Mouse (Mus musculus) heart, embryonic 10.5 days (tissue): Measurements from ENCODE around the gene Atp6ap1l. TPM values are rescaled to one million over a fixed set of nuclear protein-coding genes. Genes with fewer than 3 reads are reported as not detected.
A peak's percentile ranks its signal among the peaks of the same experiment; 100 is the strongest.

Experiments
- DNase-seq: peaks from one replicate; pipeline ENCODE4 v3.0.0-alpha.2; 2017; ENCODE audit warnings: low spot score
- H3K27ac ChIP-seq: fragments of 300-500 bp; sonication (generic); 2 replicates; pipeline ENCODE4 v1.5.1; 2016; ENCODE audit warnings: mild to moderate bottlenecking
- H3K27me3 ChIP-seq: fragments of 300-500 bp; sonication (generic); 2 replicates; pipeline ENCODE4 v1.6.1; 2016; ENCODE audit warnings: mild to moderate bottlenecking; ENCODE audit not compliant: poor library complexity, insufficient read depth, severe bottlenecking
- H3K36me3 ChIP-seq: fragments of 300-500 bp; sonication (generic); 2 replicates; pipeline ENCODE4 v1.6.1; 2016; ENCODE audit warnings: mild to moderate bottlenecking, moderate library complexity
- H3K4me1 ChIP-seq: fragments of 300-500 bp; sonication (generic); 2 replicates; pipeline ENCODE4 v1.6.1; 2016; ENCODE audit warnings: mild to moderate bottlenecking
- H3K4me3 ChIP-seq: fragments of 300-500 bp; sonication (generic); 2 replicates; pipeline ENCODE4 v1.5.1; 2016; ENCODE audit warnings: mild to moderate bottlenecking, moderate library complexity
- H3K9me3 ChIP-seq: fragments of 300-500 bp; sonication (generic); 2 replicates; pipeline ENCODE4 v1.6.1; 2016; ENCODE audit warnings: mild to moderate bottlenecking, moderate library complexity
- WGBS: fragments of 180-500 bp; shearing (Covaris S2); methylation state at CpG from one replicate; pipeline ENCODE4 v1.1.7; 2016; 5-methylcytosine and 5-hydroxymethylcytosine counted together
- polyA plus RNA-seq: library from polyadenylated mRNA; unstranded; fragments of >200 nt; fragmentation: Nextera tagmentation; extraction: Ambion mirVana; gene quantifications from 2 replicates; pipeline ENCODE4 v1.2.1, GENCODE M21; 2016

Atp6ap1l gene
- polyA plus RNA-seq, 1 experiment from 2014 or later, result not detected

DNA sequence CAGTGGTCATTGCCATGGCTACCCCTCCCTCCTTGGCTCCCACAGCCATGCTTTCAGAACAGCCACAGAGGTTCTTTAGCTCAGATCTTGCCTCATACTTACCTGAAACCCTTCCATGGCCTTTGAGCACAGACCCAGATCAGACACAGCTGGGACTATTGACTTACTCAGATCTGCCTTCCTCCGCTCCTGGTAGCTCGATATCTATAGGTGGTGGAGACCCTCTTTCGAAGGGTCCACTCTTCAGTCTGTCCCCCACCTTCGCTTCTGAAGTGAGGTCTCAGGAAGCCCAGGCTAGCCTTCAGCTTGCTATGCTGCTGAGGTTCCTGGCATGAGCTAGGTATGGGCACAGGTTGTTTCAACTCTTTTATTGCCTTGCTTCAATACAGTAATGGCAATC, 9.6 kb upstream of the Atp6ap1l start:
- Histone ChIP-seq H3K27me3 (no peaks in the 10 kb centered on the region), H3K4me1 (peaks cover 5% of the 10 kb centered on the region; the same call in 1 of the 2 replicates), H3K27ac (no peak overlapping the region), H3K9me3 (no peaks in the 10 kb centered on the region), H3K36me3 (no peaks in the 10 kb centered on the region), H3K4me3 (no peak overlapping the region)
- WGBS, result 86% methylated on average over 4 of the region's 4 CpGs
- DNase-seq, result no peak

DNA sequence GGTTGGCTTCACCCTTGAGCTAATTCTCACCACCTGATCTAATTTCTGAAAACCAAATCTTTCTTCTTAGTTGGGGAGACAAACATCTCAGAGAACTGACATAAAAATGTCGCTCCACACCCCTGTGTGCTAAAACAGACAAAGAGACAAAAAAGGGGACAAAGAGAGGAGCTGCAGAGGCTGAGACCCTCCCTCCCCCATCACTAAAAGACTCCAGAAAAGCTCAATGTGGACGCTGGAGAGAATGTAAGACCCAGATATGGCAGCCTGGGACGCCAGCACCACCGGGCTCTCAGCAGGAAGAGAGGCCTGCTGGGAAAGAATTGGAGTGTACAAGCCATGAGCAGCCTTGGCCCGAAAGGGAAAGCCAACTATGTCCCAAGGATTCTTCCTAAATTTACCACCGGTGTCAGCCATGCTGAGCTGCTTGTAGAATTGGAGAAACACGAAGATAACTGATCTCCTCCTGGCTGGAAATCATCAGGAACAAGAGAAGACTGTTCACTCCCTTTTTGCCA, 8.6 kb upstream of the Atp6ap1l start:
- no peaks in the 10 kb centered on the region for H3K9me3 ChIP-seq
- H3K27me3 ChIP-seq, result no peaks in the 10 kb centered on the region
- no peak for DNase-seq
- no peak overlapping the region for H3K27ac ChIP-seq
- WGBS, result 54% methylated on average over 7 of the region's 7 CpGs
- no peaks in the 10 kb centered on the region for H3K36me3 ChIP-seq
- H3K4me1 ChIP-seq, result peaks cover 5% of the 10 kb centered on the region; the same call in 1 of the 2 replicates
- no peak overlapping the region for H3K4me3 ChIP-seq

DNA sequence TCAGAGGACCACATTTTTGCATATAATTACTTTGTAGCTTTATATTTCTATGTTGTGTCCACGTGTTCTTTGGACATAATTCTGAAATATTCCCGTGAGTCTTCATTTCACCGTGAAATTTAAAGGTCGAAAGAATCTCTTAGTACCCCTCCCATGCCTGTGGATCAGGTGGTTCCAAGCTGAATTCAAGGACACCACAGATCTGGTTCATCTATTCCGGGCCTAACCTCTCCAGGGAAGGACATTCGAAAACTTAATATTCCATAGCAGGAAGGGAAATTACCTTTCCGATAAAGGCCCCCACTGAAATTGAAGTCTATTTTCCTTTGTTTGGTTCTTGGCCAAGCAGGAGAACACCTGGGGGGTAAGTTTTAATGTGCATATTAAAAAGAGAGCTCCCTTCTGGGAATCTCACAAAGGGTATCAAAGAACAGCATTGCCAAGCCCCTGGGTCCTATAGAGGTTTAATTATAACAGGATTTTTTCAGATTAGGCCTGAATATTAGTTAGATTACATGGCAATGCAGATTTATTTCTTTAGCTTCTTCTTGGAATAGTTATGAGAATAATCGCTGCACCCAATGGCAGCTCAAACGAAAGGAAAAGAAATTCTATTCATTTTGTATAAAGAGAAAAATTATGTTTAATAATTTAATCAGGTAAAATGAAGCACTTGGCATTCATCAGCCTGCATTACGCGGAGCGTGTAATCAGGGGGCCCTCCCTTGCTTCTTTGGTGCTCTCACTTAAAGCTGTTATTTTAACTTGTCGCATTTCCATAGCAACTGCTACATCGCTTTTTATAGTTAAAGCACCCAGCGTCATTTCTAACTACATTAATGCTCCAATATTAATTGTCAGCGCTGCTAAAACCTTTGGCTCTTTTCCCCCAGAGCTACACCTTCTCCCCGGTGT, 7.9 kb upstream of the Atp6ap1l start:
- Histone ChIP-seq H3K4me1 (peaks cover 5% of the 10 kb centered on the region; the same call in 1 of the 2 replicates), H3K36me3 (no peaks in the 10 kb centered on the region), H3K9me3 (no peaks in the 10 kb centered on the region), H3K27ac (no peak overlapping the region), H3K27me3 (no peaks in the 10 kb centered on the region), H3K4me3 (no peak overlapping the region)
- 84% methylated on average over 17 of the region's 17 CpGs for WGBS
- no peak for DNase-seq

DNA sequence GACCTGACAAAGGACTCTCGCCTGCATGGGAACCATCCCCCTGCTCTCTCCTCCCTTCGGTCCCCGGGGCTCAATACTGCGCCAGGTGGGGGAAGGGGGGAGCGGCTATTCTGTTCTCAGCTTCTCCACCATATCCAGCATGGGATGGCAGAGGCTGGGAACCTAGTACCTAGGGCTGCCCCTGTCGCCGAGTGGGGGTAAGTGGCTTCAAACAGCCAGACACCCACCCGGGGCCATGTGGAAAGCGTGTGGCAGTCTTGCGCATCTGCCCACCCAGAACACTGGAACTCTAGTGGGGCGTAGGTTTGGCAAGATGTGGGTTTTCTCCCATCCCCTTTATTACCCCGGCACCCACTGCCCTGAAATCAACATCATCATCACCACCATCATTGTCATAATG, 2.2 kb upstream of the Atp6ap1l start:
- Histone ChIP-seq H3K36me3 (no peaks in the 10 kb centered on the region; the same call in 1 of the 2 replicates), H3K27me3 (no peaks in the 10 kb centered on the region), H3K27ac (no peak overlapping the region), H3K4me3 (no peak overlapping the region), H3K9me3 (no peaks in the 10 kb centered on the region), H3K4me1 (no peaks in the 10 kb centered on the region; the same call in 1 of the 2 replicates)
- WGBS, result 90% methylated on average over 12 of the region's 12 CpGs
- DNase-seq, result no peak

DNA sequence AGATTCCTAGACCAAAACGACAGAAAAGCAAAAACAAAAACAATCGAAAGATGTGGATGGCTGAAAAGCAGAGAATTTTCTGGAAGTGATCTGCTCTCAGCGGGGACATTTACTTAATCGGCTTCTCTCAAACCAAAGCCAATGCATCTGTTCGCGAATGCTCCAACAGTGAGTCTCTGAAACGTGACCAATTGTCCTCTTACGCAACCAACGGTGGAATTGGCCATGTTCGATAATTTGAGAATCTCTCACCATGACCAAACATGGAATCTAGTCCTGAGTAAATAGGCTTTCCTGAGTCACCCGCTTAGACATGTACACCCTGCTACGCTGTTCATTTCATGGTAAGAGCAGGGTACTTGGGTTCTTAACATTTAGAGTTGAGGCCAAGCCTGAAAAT, 8.3 kb downstream of the Atp6ap1l start:
- Histone ChIP-seq H3K27ac (no peak overlapping the region), H3K9me3 (no peaks in the 10 kb centered on the region), H3K4me3 (no peak overlapping the region), H3K4me1 (no peaks in the 10 kb centered on the region), H3K27me3 (no peaks in the 10 kb centered on the region), H3K36me3 (no peaks in the 10 kb centered on the region)
- WGBS, result 89% methylated on average over 12 of the region's 12 CpGs
- DNase-seq, result no peak

DNA sequence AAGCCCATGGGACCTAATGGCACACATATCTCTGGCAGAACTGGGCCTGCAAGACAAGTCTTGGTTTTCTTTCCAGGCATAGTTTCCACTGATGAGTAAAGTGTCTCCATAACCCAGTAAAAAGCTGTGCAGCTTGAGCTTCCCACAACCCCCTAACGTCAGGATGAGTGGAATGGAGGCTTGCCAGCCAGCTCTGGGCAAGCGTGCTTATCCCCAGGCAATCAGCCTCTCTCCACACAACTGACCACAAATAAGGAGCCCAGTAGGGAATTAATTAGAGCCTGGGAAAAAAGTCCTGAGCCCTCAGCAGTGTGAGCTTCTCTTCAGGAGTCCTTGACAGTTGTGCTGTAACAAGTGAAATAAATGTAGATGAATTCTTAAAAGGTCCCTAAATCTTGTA, 9.1 kb downstream of the Atp6ap1l start:
- no peak for DNase-seq
- Histone ChIP-seq H3K27me3 (no peaks in the 10 kb centered on the region), H3K4me3 (no peak overlapping the region), H3K9me3 (no peaks in the 10 kb centered on the region), H3K4me1 (no peaks in the 10 kb centered on the region), H3K36me3 (no peaks in the 10 kb centered on the region), H3K27ac (no peak overlapping the region)
- WGBS, result 28% methylated on average over 2 of the region's 2 CpGs

DNA sequence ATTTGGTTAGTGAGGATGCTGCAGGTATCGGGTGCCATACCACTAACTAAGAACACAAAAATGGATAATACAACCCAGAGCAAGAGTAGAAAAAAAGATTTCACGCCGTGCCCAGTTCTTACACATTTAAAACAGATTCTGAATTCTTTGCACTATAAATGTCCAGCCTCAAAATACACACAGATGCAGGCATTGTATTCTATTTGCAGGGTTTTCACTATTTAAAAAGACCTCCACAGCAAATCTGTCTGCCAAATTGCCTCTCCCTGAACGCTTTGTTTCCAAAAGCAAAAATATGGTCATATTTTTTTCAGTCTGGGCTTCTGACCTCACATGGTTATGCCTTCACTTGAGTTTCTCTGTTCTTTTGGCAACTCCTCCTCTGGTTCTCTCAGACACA, 10.3 kb downstream of the Atp6ap1l start:
- no peaks in the 10 kb centered on the region for H3K4me1 ChIP-seq
- no peak overlapping the region for H3K4me3 ChIP-seq
- no peaks in the 10 kb centered on the region for H3K36me3 ChIP-seq
- no peaks in the 10 kb centered on the region for H3K9me3 ChIP-seq
- DNase-seq, result no peak
- 90% methylated on average over 4 of the region's 4 CpGs for WGBS
- H3K27me3 ChIP-seq, result no peaks in the 10 kb centered on the region
- H3K27ac ChIP-seq, result no peak overlapping the region

DNA sequence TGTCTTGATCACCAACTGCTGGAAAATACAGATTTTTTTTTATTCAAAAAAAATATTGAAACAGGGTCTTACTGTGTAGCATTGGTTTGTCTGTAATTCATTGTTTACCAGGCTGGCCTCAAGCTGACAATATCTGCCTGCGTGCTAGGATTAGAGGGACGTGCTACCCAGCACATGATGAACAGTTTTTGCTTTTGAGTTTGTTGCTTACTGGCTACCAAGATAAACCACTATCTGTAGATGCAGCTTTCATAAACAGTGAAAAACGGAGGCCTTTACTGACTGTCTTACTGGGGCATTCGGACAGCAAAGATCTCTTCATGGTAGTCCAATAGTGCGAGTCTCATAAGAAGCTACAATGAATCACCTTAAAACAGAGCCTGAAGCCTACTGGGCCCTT, 15.0 kb downstream of the Atp6ap1l start:
- Histone ChIP-seq H3K36me3 (no peaks in the 10 kb centered on the region), H3K4me1 (peaks cover 13% of the 10 kb centered on the region), H3K27me3 (no peaks in the 10 kb centered on the region), H3K4me3 (no peak overlapping the region), H3K27ac (no peak overlapping the region), H3K9me3 (no peaks in the 10 kb centered on the region)
- DNase-seq, result no peak
- WGBS, result 87% methylated on average over 5 of the region's 5 CpGs

DNA sequence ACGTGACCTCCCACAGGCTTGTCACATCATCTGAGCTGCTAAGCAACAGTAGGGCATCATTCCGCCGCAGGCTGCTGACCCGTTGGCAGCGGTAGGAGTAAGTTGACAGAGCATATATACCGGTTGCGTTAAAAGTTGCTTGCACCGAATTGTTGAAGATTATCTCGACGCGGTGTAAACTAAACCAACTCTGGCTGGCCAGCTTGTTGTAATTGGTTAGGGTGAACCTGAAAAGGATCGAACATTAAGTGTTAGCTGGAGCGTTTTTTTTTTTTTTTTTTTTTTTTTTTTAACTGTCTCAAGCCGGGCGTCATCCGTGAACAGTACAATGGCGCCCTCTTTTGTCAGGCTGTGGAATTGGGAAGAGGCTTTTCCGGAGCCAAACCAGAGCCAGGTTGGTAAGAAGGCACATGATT, 18.6 kb downstream of the Atp6ap1l start:
- WGBS, result 1% methylated on average over 18 of the region's 18 CpGs

DNA sequence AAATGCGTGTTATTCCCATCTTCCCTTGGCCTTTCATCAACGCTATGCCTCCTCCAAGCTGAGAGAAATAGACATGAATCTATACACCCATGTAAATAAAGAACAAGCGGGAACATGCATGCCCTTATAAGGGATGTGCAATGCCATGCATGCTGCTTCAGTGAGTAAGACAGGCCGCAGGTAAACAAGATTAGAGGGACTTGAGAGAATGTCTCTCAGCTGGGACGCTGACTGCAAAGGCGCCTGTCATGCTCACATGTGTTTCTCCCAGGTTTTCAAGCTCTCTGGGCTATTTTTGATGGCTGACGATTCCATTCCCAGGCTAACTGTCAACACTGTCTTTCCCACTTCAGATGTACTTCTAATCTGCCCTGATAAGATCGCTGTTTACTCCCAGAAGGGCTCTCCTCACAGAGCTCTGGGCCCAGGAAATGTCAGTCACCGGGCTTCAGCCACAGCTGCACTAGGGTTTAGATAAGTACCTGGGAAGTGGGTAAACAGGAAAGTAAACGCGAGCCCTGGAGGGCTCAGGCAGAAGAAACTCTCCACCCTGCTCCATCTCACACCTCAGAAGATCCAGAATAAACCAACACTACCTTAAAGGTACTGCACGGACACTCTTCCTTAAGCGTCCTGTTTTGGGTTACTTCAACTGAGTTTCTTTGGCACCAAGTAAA, 19.2 kb downstream of the Atp6ap1l start:
- H3K27ac ChIP-seq, result peak overlapping the region; percentile 87
- peaks cover 20% of the 10 kb centered on the region for H3K4me1 ChIP-seq
- DNase-seq, result peak; percentile 89
- no peaks in the 10 kb centered on the region for H3K27me3 ChIP-seq
- no peaks in the 10 kb centered on the region for H3K36me3 ChIP-seq
- H3K4me3 ChIP-seq, result peak overlapping the region; percentile 59
- no peaks in the 10 kb centered on the region for H3K9me3 ChIP-seq
- 15% methylated on average over 13 of the region's 13 CpGs for WGBS

More for the DNA sequence above, 18.6 kb downstream of the Atp6ap1l start:
- Histone ChIP-seq H3K4me3 (peak overlapping the region; percentile 59), H3K9me3 (no peaks in the 10 kb centered on the region), H3K27ac (peak overlapping the region; percentile 87), H3K4me1 (peaks cover 20% of the 10 kb centered on the region), H3K36me3 (no peaks in the 10 kb centered on the region), H3K27me3 (no peaks in the 10 kb centered on the region)
- peak; percentile 83 for DNase-seq

DNA sequence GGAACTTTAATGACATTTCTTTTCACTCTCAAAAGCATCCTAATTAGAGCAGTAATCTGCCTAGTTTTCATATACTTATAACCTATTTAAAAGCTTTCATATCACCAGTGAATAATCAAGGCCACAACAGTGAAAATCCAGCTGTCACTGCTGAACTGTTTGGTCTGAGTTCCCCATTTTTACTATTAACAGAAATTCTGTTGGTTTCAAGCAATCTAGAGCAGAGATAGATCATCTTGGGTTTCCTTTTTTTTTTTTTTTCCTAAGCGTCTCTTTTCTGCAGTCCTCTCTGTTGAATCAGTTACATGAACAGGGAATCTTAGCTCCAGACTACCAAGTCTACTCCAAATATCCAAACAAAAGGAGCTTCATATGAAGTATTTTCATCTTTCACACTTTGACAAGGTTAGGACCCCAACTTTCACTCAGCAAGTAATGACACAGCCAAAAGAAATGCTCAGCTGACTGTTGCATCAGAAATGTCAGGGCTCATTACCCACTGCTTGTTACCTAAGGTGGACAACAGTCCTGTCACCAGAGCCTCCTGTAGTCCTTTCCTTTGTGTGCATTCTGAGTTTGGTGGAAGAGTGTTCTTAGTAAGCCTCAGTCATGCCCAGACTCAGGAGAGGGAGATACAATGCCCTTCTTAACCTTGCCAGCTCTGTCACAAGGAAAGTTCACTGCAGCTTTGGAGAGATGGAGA, 23.3 kb downstream of the Atp6ap1l start:
- peaks cover 20% of the 10 kb centered on the region for H3K4me1 ChIP-seq
- 88% methylated on average over 1 of the region's 1 CpGs for WGBS
- H3K9me3 ChIP-seq, result no peaks in the 10 kb centered on the region
- H3K36me3 ChIP-seq, result no peaks in the 10 kb centered on the region
- DNase-seq, result no peak
- H3K27ac ChIP-seq, result no peak overlapping the region
- H3K4me3 ChIP-seq, result no peak overlapping the region
- H3K27me3 ChIP-seq, result no peaks in the 10 kb centered on the region

DNA sequence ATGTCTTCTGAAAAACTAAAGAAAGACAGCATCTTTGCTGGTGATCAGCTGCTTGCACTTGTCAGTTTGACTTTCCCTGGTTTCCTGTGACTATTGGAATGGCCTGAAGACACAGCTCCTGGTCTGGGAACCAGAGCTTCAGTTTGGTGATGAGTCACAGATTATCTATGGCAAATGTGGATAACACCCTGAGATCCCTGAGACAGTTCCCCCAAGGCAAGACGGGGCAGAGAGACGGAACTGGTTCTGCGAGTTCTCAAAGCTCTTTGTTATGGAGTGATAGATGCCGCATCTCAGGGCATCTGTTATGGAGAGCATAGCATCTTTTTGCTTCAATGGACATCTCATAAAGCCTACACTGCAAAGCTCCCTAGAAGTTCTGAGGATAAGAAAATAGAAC, 33.6 kb downstream of the Atp6ap1l start:
- H3K36me3 ChIP-seq, result no peaks in the 10 kb centered on the region
- no peaks in the 10 kb centered on the region for H3K27me3 ChIP-seq
- H3K4me1 ChIP-seq, result peaks cover 7% of the 10 kb centered on the region; the same call in 1 of the 2 replicates
- no peak overlapping the region for H3K4me3 ChIP-seq
- 44% methylated on average over 4 of the region's 4 CpGs for WGBS
- no peak for DNase-seq
- no peak overlapping the region for H3K27ac ChIP-seq
- H3K9me3 ChIP-seq, result no peaks in the 10 kb centered on the region
